Mouse (Mus musculus): ENCODE data around the gene Naaladl1. TPM values are rescaled to one million over a fixed set of nuclear protein-coding genes. Genes with fewer than 3 reads are reported as not detected.

The Naaladl1 gene
- polyA plus RNA-seq (2012): 0.38 and 0.46 TPM in 2 replicates

GRCm38 (mm10) chr19:6105586-6105985 is at the start of gene Naaladl1:
Naaladl1 (plus strand) TSS chr19:6105782.
- TF ChIP-seq GATA1 (IDR thresholded peaks at IDR 0.05; ENCODE audit: low read length): no peak

DNA sequence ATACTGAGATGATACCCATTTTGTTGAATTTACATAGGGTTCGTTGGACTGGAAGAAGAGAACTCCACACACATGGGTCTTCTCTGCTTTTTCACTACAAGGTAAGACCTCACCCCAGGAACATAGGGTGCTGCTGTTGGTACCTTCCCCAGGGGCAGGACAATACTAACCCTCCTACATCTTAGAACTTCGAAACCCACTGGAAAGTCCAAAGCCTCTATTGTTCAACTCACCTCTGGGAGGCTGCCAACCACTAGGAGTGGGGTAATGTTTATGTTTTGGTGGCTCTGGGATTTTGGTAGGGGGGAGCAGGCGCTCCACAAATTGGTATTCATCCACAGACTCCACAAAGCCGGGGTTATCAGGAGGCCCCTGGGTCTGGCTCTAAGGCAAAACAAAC is 48.9 kb upstream of the Naaladl1 start:
- TF ChIP-seq GATA1 (IDR thresholded peaks at IDR 0.05; ENCODE audit: low read length): no peak

DNA sequence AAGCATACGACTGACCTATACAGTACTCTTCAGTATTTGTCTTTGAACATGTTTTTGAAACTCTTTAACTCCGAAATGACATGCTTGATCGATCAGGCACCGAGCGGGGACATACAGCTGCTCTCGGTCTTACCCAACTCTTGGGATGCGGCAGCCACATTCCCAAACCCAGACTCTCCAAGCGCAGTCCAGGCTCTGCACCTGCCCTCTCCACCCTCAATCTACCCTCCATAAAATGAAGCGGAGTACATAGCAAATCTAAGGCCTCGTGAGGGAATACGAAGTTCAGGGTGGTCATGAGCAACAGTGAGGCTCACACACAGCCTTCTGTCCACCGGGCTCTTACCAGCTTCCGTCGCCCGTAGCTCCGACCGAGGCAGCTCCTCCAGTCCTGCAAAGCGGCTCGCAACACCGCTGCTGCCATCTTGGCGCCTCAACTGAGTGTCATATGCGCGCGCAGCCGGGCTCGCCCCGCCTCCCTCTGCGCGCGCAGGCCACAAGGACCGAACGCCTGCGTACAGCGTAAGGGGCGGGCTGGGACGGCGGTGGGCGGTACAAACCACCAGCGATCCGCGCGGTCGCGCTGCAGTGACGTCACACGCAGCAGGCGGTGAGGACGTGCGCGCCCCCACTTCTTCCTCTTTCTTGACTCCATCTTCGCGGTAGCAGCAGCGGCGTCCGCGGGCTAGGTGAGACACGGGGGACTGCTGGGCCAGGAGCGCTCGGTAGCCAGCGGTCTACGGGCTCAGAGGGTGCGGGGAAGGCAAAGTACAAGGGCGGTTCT is 48.1 kb upstream of the Naaladl1 start, which contains the start of the genes Mrpl49 and Fau:
Gene Mrpl49 (minus strand): TSS at position 473 of the 784 bp plus-strand sequence.
Gene Fau (plus strand): TSS at position 532 of the 784 bp plus-strand sequence.
- no peak for TF ChIP-seq GATA1 (IDR thresholded peaks at IDR 0.05; ENCODE audit: low read length)

DNA sequence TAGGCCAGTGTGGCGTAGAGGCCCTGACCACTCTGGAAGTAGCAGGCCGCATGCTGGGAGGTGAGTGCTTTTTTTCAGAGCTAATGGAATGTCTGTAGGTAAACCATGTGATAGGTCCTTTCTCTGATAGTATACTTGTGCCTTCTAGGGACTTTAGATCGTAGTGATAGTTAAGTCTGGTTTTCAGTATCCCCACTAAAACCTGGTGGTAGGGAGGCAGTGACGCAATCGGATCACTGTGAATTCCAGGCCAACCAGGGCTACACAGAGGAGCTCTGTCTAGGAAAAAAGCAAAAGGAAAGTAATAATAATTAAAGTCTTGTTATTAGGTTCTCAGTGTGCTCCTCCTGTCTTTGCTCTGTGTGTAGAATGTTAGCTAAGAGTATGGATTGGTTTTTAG is 47.1 kb upstream of the Naaladl1 start:
- no peak for TF ChIP-seq GATA1 (IDR thresholded peaks at IDR 0.05; ENCODE audit: low read length)

DNA sequence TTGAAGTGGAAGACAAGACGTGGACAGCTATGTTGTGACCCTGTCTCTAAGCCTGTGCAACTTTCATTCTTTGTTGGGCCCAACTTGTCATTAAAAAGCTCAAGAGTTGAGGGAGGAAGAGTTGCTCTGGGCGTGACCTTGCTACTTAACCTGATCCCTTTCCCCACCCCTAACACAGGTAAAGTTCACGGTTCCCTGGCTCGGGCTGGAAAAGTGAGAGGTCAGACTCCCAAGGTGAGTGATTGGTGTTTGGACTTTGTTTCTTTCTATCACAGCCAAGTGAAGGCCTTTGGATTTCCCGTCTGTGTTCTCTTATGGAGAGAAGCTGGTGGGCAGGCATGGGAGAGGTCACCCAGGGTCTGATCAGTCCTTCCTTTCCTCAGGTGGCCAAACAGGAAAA is 46.6 kb upstream of the Naaladl1 start:
- TF ChIP-seq GATA1 (IDR thresholded peaks at IDR 0.05; ENCODE audit: low read length): no peak

- TF ChIP-seq GATA1 (IDR thresholded peaks at IDR 0.05; ENCODE audit: low read length): no peak
Measured at GRCm38 (mm10) chr19:6061021-6061533, 44.5 kb upstream of the Naaladl1 start, which contains the start of gene Znhit2. Znhit2 (plus strand) TSS chr19:6061192.

GRCm38 (mm10) chr19:6061641-6062302 is 43.8 kb upstream of the Naaladl1 start:
- no peak for TF ChIP-seq GATA1 (IDR thresholded peaks at IDR 0.05; ENCODE audit: low read length)

GRCm38 (mm10) chr19:6062418-6062817 is 43.2 kb upstream of the Naaladl1 start:
- TF ChIP-seq GATA1 (IDR thresholded peaks at IDR 0.05; ENCODE audit: low read length): no peak

DNA sequence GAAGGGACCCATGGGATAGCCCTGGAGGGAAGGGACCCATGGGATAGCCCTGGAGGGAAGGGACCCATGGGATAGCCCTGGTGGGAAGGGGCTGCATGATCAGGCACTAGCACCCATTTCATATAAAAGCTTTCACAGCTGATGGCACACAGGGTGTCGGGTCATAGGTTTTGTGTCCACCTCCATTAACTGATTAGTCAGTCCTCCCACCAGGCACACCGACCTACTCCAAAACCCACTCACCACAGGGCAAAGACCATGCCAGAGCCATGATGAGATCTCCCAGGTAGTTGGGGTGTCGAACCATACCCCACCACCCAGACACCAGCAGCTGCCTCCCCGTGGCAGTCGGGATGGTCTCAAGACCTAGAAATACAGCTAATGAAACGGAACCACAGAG is 42.5 kb upstream of the Naaladl1 start:
- TF ChIP-seq GATA1 (IDR thresholded peaks at IDR 0.05; ENCODE audit: low read length): no peak

DNA sequence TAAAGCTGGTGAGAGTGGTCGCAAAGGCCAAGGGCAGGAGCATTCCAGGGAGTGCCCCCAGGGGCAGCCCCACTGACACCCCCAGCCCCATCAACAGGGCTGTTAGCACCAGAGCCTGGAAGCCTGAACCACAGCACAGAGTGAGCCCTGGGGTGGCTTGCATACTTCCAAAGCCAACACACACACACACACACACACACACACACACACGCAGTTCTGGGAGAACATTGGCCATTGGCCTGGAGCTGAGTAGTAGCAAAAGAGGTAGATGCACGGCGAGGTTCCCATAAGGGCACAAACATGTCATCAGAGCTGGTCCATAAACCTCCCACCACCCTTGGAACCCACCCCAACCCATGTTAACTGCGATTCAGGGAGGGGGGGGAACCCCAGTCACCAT is 39.0 kb upstream of the Naaladl1 start:
- no peak for TF ChIP-seq GATA1 (IDR thresholded peaks at IDR 0.05; ENCODE audit: low read length)

DNA sequence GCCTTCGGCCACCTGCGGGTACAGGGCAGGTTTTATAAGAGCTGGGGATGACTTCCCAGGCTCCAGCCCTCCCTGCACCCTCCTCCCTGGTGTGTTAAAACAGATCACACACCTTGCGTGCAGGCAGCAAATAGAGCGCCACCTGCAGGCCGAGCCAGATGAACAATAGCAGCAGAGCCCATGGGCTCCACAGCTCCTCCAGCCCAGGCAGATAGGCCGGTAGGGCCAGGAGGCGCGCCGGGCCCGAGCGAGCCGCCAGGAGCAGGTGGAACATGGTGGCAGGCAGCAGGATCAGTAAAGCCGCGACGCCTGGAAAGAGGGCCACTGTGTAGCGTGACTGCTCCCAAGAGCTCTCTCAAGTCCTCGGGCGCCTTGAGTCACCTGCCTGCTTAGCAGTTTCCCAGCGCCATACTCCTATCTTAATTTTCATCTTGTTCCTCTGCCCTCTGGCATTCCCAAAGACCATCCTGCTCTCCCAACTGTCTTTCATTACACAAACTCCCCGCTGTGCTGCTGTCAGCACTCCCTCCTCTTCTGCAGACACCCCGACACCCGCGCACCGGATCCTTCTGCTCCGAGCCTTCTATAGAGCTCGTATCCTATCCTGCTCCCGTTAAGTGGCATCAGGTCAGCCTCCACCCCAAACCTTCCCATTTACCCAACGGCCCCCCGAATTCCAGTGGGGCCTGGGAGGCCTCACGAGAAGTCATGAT is 38.4 kb upstream of the Naaladl1 start:
- no peak for TF ChIP-seq GATA1 (IDR thresholded peaks at IDR 0.05; ENCODE audit: low read length)

- no peak for TF ChIP-seq GATA1 (IDR thresholded peaks at IDR 0.05; ENCODE audit: low read length)
Measured at GRCm38 (mm10) chr19:6067724-6068415, 37.7 kb upstream of the Naaladl1 start, which contains the start of gene Tm7sf2. Tm7sf2 (minus strand) TSS chr19:6068373.

GRCm38 (mm10) chr19:6068951-6069350 is 36.6 kb upstream of the Naaladl1 start:
- TF ChIP-seq GATA1 (IDR thresholded peaks at IDR 0.05; ENCODE audit: low read length): no peak

DNA sequence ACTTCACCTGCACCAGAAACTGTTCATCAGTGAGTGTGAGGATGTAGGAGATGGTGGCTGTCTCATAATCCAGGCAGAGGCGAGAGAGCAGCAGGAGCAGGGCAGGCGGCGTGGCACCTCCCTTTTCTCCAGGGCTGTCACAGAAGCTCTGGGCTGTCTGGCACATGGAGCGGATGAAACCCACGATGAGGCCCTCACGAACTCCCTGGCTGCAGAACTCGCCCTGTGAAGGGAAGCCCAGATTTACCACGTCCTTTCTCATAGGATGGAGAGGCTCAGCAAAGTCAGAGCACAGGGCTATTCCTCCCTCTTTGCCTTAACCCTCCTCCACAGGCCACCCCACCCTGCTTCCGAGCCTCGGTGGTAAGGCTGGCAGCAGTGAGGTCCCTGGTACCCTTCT is 35.7 kb upstream of the Naaladl1 start:
- TF ChIP-seq GATA1 (IDR thresholded peaks at IDR 0.05; ENCODE audit: low read length): no peak

Data from G1E-ER4 (cell line).